12 mouse cellular contexts compared by ENCODE assay signal in the genomic region with DNA sequence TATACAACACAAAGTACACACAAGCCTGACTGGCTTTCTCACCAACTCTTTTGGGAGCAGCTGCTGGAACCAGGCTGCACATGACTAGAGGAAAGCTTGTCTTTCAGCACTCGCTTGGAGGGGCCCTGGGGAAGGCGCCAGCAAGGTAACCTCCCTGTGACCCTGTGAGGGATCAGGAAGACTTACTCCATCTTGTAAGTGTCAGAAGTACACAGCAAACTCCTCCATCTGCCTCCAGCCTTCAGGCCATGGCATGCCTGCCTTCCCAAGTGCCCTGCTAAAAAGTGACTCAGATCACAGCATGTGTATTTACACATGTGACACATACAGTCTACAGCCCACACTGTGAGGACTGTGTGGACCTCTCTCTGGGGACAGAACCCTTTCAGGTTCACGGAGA. TPM values are rescaled to one million over a fixed set of nuclear protein-coding genes. Genes with fewer than 3 reads are reported as not detected.
A peak's percentile ranks its signal among the peaks of the same experiment; 100 is the strongest.
DNase-seq lines count a peak whose midpoint lies in the region; ATAC-seq and TF ChIP-seq lines count a peak whose summit lies in the region.
"Had no signal": no experiment of that assay in that cellular context is flagged by ENCODE, and none has a peak within 500 bp of the region (broad histone marks: within the 10 kb centered on the region; RNA-seq: fewer than 3 reads in every experiment).

No protein-coding gene starts in this region.

- no peaks in the 10 kb centered on the region for H3K36me3 ChIP-seq in kidney, postnatal 0 days (ENCODE audit: insufficient read depth, low read length)
- no peaks in the 10 kb centered on the region for H3K36me3 ChIP-seq in embryonic facial prominence, embryonic 12.5 days
- H3K36me3 ChIP-seq in neural tube, embryonic 11.5 days (ENCODE audit: control insufficient read depth, insufficient read depth, low read length), result no peaks in the 10 kb centered on the region
- no peaks in the 10 kb centered on the region for H3K36me3 ChIP-seq in midbrain, embryonic 10.5 days

- 21% methylated on average over 3 of the region's 3 CpGs for WGBS in kidney, postnatal 0 days
- WGBS in embryonic facial prominence, embryonic 12.5 days, result 16% methylated on average over 3 of the region's 3 CpGs
- 61% methylated on average over 3 of the region's 3 CpGs for WGBS in neural tube, embryonic 11.5 days
- 75% methylated on average over 3 of the region's 3 CpGs for WGBS in midbrain, embryonic 10.5 days

- H3K9ac ChIP-seq in kidney, postnatal 0 days (ENCODE audit: low read depth, low read length), result no peak overlapping the region
- H3K9ac ChIP-seq in embryonic facial prominence, embryonic 12.5 days, result no peak overlapping the region
- no peak overlapping the region for H3K9ac ChIP-seq in neural tube, embryonic 11.5 days (ENCODE audit: low read length)

- no peak overlapping the region for H3K4me3 ChIP-seq in kidney, postnatal 0 days (replicated peaks; ENCODE audit: low read depth, low read length)
- no peak overlapping the region for H3K4me3 ChIP-seq in embryonic facial prominence, embryonic 12.5 days
- no peak overlapping the region for H3K4me3 ChIP-seq in neural tube, embryonic 11.5 days (ENCODE audit: low read depth, low read length)
- H3K4me3 ChIP-seq in midbrain, embryonic 10.5 days, result no peak overlapping the region

- no peak for ATAC-seq in kidney, postnatal 0 days (replicated peaks; ENCODE audit: low FRiP score, low read depth)
- peak; percentile 90 for ATAC-seq in embryonic facial prominence, embryonic 12.5 days (ENCODE audit: insufficient number of reproducible peaks, insufficient read depth, low FRiP score, low TSS enrichment)
- no peak for ATAC-seq in neural tube, embryonic 11.5 days (ENCODE audit: insufficient read depth, low FRiP score, low TSS enrichment)

- H3K4me2 ChIP-seq in kidney, postnatal 0 days (ENCODE audit: low read length), result no peak overlapping the region
- no peak overlapping the region for H3K4me2 ChIP-seq in embryonic facial prominence, embryonic 12.5 days (replicated peaks)
- no peak overlapping the region for H3K4me2 ChIP-seq in neural tube, embryonic 11.5 days (ENCODE audit: low read depth)

- H3K9me3 ChIP-seq in kidney, postnatal 0 days (replicated peaks; ENCODE audit: low read length), result no peaks in the 10 kb centered on the region
- H3K9me3 ChIP-seq in embryonic facial prominence, embryonic 12.5 days, result no peaks in the 10 kb centered on the region
- no peaks in the 10 kb centered on the region for H3K9me3 ChIP-seq in neural tube, embryonic 11.5 days (ENCODE audit: control insufficient read depth, low read length)
- no peaks in the 10 kb centered on the region for H3K9me3 ChIP-seq in midbrain, embryonic 10.5 days (replicated peaks)

- peak overlapping the region; percentile 64 for H3K27ac ChIP-seq in kidney, postnatal 0 days
- 0 out of 2 replicates have a peak overlapping the region, but pooled peaks have one; percentile 51 for H3K27ac ChIP-seq in embryonic facial prominence, embryonic 12.5 days
- no peak overlapping the region for H3K27ac ChIP-seq in neural tube, embryonic 11.5 days (ENCODE audit: low read depth, low read length)
- no peak overlapping the region for H3K27ac ChIP-seq in midbrain, embryonic 10.5 days (replicated peaks)

- no peaks in the 10 kb centered on the region for H3K27me3 ChIP-seq in kidney, postnatal 0 days (ENCODE audit: insufficient read depth, low read length)
- H3K27me3 ChIP-seq in embryonic facial prominence, embryonic 12.5 days, result no peaks in the 10 kb centered on the region
- no peaks in the 10 kb centered on the region for H3K27me3 ChIP-seq in neural tube, embryonic 11.5 days (ENCODE audit: control insufficient read depth, insufficient read depth, low read length)
- H3K27me3 ChIP-seq in midbrain, embryonic 10.5 days (ENCODE audit: low read depth, poor library complexity, severe bottlenecking), result no peaks in the 10 kb centered on the region

- H3K4me1 ChIP-seq in kidney, postnatal 0 days (replicated peaks; ENCODE audit: insufficient read depth, low read length), result no peaks in the 10 kb centered on the region
- H3K4me1 ChIP-seq in embryonic facial prominence, embryonic 12.5 days, result peaks cover 14% of the 10 kb centered on the region
- H3K4me1 ChIP-seq in neural tube, embryonic 11.5 days (ENCODE audit: control insufficient read depth, insufficient read depth, low read length), result no peaks in the 10 kb centered on the region
- H3K4me1 ChIP-seq in midbrain, embryonic 10.5 days, result 0 out of 2 replicates have a peak, but pooled peaks cover 4% of the 10 kb centered on the region

- DNase-seq in kidney, postnatal 0 days (ENCODE audit: low spot score), result peak; percentile 48
- DNase-seq in kidney, postnatal 36 days, result no peak
- peak; percentile 62 for DNase-seq in embryo, embryonic 10.5 days (ENCODE audit: low spot score)
- DNase-seq in neural tube, embryonic 11.5 days (ENCODE audit: low spot score), result peak; percentile 62
- no peak for DNase-seq in ovary, postnatal 36 days (ENCODE audit: low spot score)
- no peak for DNase-seq in midbrain, embryonic 10.5 days (ENCODE audit: low spot score)
- no peak for DNase-seq in cerebellum, postnatal 4 days (ENCODE audit: low spot score in 2 of 2)
- DNase-seq: cerebellum, adult 11 months; gastrocnemius, postnatal 14 days; kidney, adult 2 months; thymus, postnatal 25 days had no signal

- TF ChIP-seq CTCF in kidney, postnatal 0 days (IDR thresholded peaks at IDR 0.05; ENCODE audit: low read depth), result no peak

RNA-seq across cellular contexts. Expression of a gene that starts 36.0 kb away (rescaled TPM):
- polyA plus RNA-seq in kidney, postnatal 0 days (2015; fragmentation: Nextera tagmentation; extraction: Ambion mirVana), result 55.3 and 56.4 TPM in 2 replicates
- polyA plus RNA-seq in embryonic facial prominence, embryonic 12.5 days (2016; fragmentation: Nextera tagmentation; extraction: Ambion mirVana), result 24.1 and 26.2 TPM in 2 replicates
- 39.5 and 40.4 TPM in 2 replicates for polyA plus RNA-seq in neural tube, embryonic 11.5 days (2014; fragmentation: Nextera tagmentation; extraction: Ambion mirVana)
- polyA plus RNA-seq in midbrain, embryonic 10.5 days (2016; fragmentation: Nextera tagmentation; extraction: Ambion mirVana), result 22.1 and 34.3 TPM in 2 replicates

Comparison
In these comparisons a context has a peak if more than half of its experiments do, and no peak if none do; other contexts are left out.
1. DNase-seq: peak in kidney, postnatal 0 days (single experiment), embryo, embryonic 10.5 days (single experiment) and neural tube, embryonic 11.5 days (single experiment); none in kidney, postnatal 36 days (0 of 2), ovary, postnatal 36 days (single experiment), midbrain, embryonic 10.5 days (single experiment) and cerebellum, postnatal 4 days (0 of 2).
2. H3K27ac ChIP-seq: peak in kidney, postnatal 0 days (single experiment) and embryonic facial prominence, embryonic 12.5 days (single experiment); none in neural tube, embryonic 11.5 days (single experiment) and midbrain, embryonic 10.5 days (single experiment).